Mouse (Mus musculus): ENCODE measurements around the gene Gm42791.

Gm42791 gene

GRCm38 (mm10) chr5:148977698-148978457 is 17.1 kb downstream of the Gm42791 start:
- no peak for DNase-seq (ENCODE audit: low spot score in 2 of 2)

GRCm38 (mm10) chr5:148976876-148977275 is 18.1 kb downstream of the Gm42791 start:
- DNase-seq (ENCODE audit: low spot score in 2 of 2): no peak

GRCm38 (mm10) chr5:148975035-148975434 is 19.9 kb downstream of the Gm42791 start:
- DNase-seq (ENCODE audit: low spot score in 2 of 2): no peak

- DNase-seq (ENCODE audit: low spot score in 2 of 2): no peak
Measured at GRCm38 (mm10) chr5:148973019-148973668, 21.8 kb downstream of the Gm42791 start.

GRCm38 (mm10) chr5:148972167-148972566 is 22.8 kb downstream of the Gm42791 start:
- DNase-seq (ENCODE audit: low spot score in 2 of 2): no peak

GRCm38 (mm10) chr5:148969648-148970047 is 25.3 kb downstream of the Gm42791 start:
- no peak for DNase-seq (ENCODE audit: low spot score in 2 of 2)

- DNase-seq (ENCODE audit: low spot score in 2 of 2): no peak
Measured at GRCm38 (mm10) chr5:148968958-148969576, 25.9 kb downstream of the Gm42791 start.

GRCm38 (mm10) chr5:148968179-148968578 is 26.8 kb downstream of the Gm42791 start:
- DNase-seq (ENCODE audit: low spot score in 2 of 2): no peak

- DNase-seq (ENCODE audit: low spot score in 2 of 2): no peak
Measured at GRCm38 (mm10) chr5:148966395-148966794, 28.6 kb downstream of the Gm42791 start.

- DNase-seq (ENCODE audit: low spot score in 2 of 2): peak; percentile 66 to 79
Measured at GRCm38 (mm10) chr5:148965691-148966333, 29.1 kb downstream of the Gm42791 start.

- DNase-seq (ENCODE audit: low spot score in 2 of 2): no peak
Measured at GRCm38 (mm10) chr5:148965089-148965591, 29.8 kb downstream of the Gm42791 start.

- no peak for DNase-seq (ENCODE audit: low spot score in 2 of 2)
Measured at GRCm38 (mm10) chr5:148964251-148964650, 30.7 kb downstream of the Gm42791 start.

- no peak for DNase-seq (ENCODE audit: low spot score in 2 of 2)
Measured at GRCm38 (mm10) chr5:148960211-148960610, 34.7 kb downstream of the Gm42791 start.

- peak; percentile 44 to 67 for DNase-seq (ENCODE audit: low spot score in 2 of 2)
Measured at GRCm38 (mm10) chr5:148959068-148959990, 35.6 kb downstream of the Gm42791 start.

- DNase-seq (ENCODE audit: low spot score in 2 of 2): no peak
Measured at GRCm38 (mm10) chr5:148958355-148958754, 36.6 kb downstream of the Gm42791 start.

GRCm38 (mm10) chr5:148956898-148957535 is 37.9 kb downstream of the Gm42791 start:
- DNase-seq (ENCODE audit: low spot score in 2 of 2): no peak

- DNase-seq (ENCODE audit: low spot score in 2 of 2): no peak
Measured at GRCm38 (mm10) chr5:148956091-148956490, 38.9 kb downstream of the Gm42791 start.

GRCm38 (mm10) chr5:148955575-148955974 is 39.4 kb downstream of the Gm42791 start:
- DNase-seq (ENCODE audit: low spot score in 2 of 2): no peak

GRCm38 (mm10) chr5:148954314-148955060 is 40.5 kb downstream of the Gm42791 start:
- DNase-seq (ENCODE audit: low spot score in 2 of 2): no peak

- no peak for DNase-seq (ENCODE audit: low spot score in 2 of 2)
Measured at GRCm38 (mm10) chr5:148953098-148953497, 41.8 kb downstream of the Gm42791 start.
